Mouse (Mus musculus) heart, postnatal 0 days (tissue): ENCODE data around the gene Acer1.

ENCODE experiments used
- CTCF ChIP-seq: IDR thresholded peaks from 2 replicates; pipeline ENCODE4 v1.5.1; 2016; ENCODE audit warnings: antibody characterized with exemption, control low read depth, low read depth
- EP300 ChIP-seq: IDR thresholded peaks from 2 replicates; pipeline ENCODE4 v1.6.1; 2016; ENCODE audit warnings: antibody characterized with exemption, low read depth

DNA sequence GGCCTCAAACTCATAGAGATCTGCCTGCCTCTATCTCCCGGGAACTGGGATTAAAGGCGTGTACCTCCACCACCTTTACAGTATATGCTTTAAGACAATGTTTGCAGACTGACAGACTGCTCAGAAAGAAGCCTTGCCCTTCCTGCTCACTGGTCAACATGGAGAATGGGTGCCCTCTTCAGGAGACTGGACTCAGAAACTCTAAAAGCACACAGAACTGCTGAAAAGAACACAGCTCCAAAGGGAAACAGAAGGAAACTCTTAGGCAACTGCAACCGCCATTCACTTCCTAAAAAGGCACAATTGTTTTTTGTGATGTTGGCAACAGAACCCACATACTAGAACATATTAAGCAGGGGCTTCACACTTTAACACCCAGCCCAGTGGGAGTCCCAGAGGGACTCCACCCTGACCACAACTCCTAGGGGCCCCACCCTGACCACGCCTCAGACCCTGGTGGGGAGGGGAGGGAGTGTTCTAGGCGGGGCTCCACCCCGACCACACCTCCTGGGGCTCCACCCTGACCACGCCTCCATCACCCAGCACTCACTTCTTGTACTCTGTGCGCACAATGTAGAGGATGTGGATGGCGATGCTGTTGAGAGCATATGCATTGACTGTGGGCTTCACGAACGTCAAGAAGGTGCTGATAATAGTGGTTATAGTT is 24.0 kb downstream of the Acer1 start:
- TF ChIP-seq EP300 = no peak
- TF ChIP-seq CTCF = peak; percentile 13; the same call in 1 of the 2 replicates
